ENCODE assay signal across 7 mouse cellular contexts in genomic region chr1:37889206-37889605, GRCm38 (mm10). TPM values are rescaled to one million over a fixed set of nuclear protein-coding genes. Genes with fewer than 3 reads are reported as not detected.
A peak's percentile ranks its signal among the peaks of the same experiment; 100 is the strongest.
DNase-seq lines count a peak whose midpoint lies in the region; ATAC-seq lines count a peak whose summit lies in the region.

No protein-coding gene starts in this region.

- peaks cover 6% of the 10 kb centered on the region; the same call in 1 of the 2 replicates for H3K36me3 ChIP-seq in lung, embryonic 16.5 days (ENCODE audit: control insufficient read depth, insufficient read depth, low read length)
- H3K36me3 ChIP-seq in embryonic facial prominence, embryonic 13.5 days = peaks cover 16% of the 10 kb centered on the region
- peaks cover 16% of the 10 kb centered on the region for H3K36me3 ChIP-seq in limb, embryonic 10.5 days
- H3K36me3 ChIP-seq in stomach, embryonic 14.5 days (ENCODE audit: control insufficient read depth, insufficient read depth, low read length) = peaks cover 3% of the 10 kb centered on the region

- no peaks in the 10 kb centered on the region for H3K9me3 ChIP-seq in lung, embryonic 16.5 days (ENCODE audit: control insufficient read depth, low read length)
- H3K9me3 ChIP-seq in embryonic facial prominence, embryonic 13.5 days = no peaks in the 10 kb centered on the region
- no peaks in the 10 kb centered on the region for H3K9me3 ChIP-seq in limb, embryonic 10.5 days (replicated peaks)
- H3K9me3 ChIP-seq in stomach, embryonic 14.5 days (ENCODE audit: control insufficient read depth, low read depth, low read length) = no peaks in the 10 kb centered on the region

- ATAC-seq in lung, embryonic 16.5 days (ENCODE audit: low read depth) = no peak
- ATAC-seq in embryonic facial prominence, embryonic 13.5 days (ENCODE audit: insufficient number of reproducible peaks, insufficient read depth, low FRiP score, low TSS enrichment, low read depth) = no peak
- no peak for ATAC-seq in stomach, embryonic 14.5 days (ENCODE audit: insufficient number of reproducible peaks, insufficient read depth, low FRiP score, low read depth)

- peaks cover 15% of the 10 kb centered on the region for H3K4me1 ChIP-seq in lung, embryonic 16.5 days (replicated peaks; ENCODE audit: control insufficient read depth, insufficient read depth, low read length)
- peaks cover 20% of the 10 kb centered on the region for H3K4me1 ChIP-seq in embryonic facial prominence, embryonic 13.5 days
- peaks cover 16% of the 10 kb centered on the region for H3K4me1 ChIP-seq in limb, embryonic 10.5 days
- H3K4me1 ChIP-seq in stomach, embryonic 14.5 days (ENCODE audit: control insufficient read depth, insufficient read depth, low read length) = peaks cover 10% of the 10 kb centered on the region; the same call in 1 of the 2 replicates

- WGBS in lung, embryonic 16.5 days = 75% methylated on average over 7 of the region's 7 CpGs
- 75% methylated on average over 7 of the region's 7 CpGs for WGBS in embryonic facial prominence, embryonic 13.5 days
- WGBS in limb, embryonic 10.5 days = 78% methylated on average over 7 of the region's 7 CpGs
- 81% methylated on average over 7 of the region's 7 CpGs for WGBS in stomach, embryonic 14.5 days

- H3K27ac ChIP-seq in lung, embryonic 16.5 days (ENCODE audit: low read length) = no peak overlapping the region
- no peak overlapping the region for H3K27ac ChIP-seq in embryonic facial prominence, embryonic 13.5 days
- H3K27ac ChIP-seq in limb, embryonic 10.5 days = no peak overlapping the region
- no peak overlapping the region for H3K27ac ChIP-seq in stomach, embryonic 14.5 days (ENCODE audit: low read length)

- H3K4me3 ChIP-seq in lung, embryonic 16.5 days (ENCODE audit: low read length) = peak overlapping the region; percentile 61
- peak overlapping the region; percentile 80 for H3K4me3 ChIP-seq in embryonic facial prominence, embryonic 13.5 days
- H3K4me3 ChIP-seq in limb, embryonic 10.5 days = peak overlapping the region; percentile 78
- H3K4me3 ChIP-seq in stomach, embryonic 14.5 days (ENCODE audit: low read depth, low read length) = peak overlapping the region; percentile 71

- H3K4me2 ChIP-seq in lung, embryonic 16.5 days (ENCODE audit: low read depth, low read length) = peak overlapping the region; percentile 79
- H3K4me2 ChIP-seq in embryonic facial prominence, embryonic 13.5 days = peak overlapping the region; percentile 84
- H3K4me2 ChIP-seq in stomach, embryonic 14.5 days (replicated peaks; ENCODE audit: low read depth, low read length) = peak overlapping the region; percentile 60

- H3K27me3 ChIP-seq in lung, embryonic 16.5 days (ENCODE audit: control insufficient read depth, insufficient read depth, low read depth, low read length) = no peaks in the 10 kb centered on the region
- no peaks in the 10 kb centered on the region for H3K27me3 ChIP-seq in embryonic facial prominence, embryonic 13.5 days
- no peaks in the 10 kb centered on the region for H3K27me3 ChIP-seq in limb, embryonic 10.5 days (ENCODE audit: low read depth, poor library complexity, severe bottlenecking)
- H3K27me3 ChIP-seq in stomach, embryonic 14.5 days (ENCODE audit: control insufficient read depth, insufficient read depth, low read length) = no peaks in the 10 kb centered on the region

- H3K9ac ChIP-seq in lung, embryonic 16.5 days (ENCODE audit: low read length) = peak overlapping the region; percentile 68
- H3K9ac ChIP-seq in embryonic facial prominence, embryonic 13.5 days = peak overlapping the region; percentile 81
- no peak overlapping the region for H3K9ac ChIP-seq in stomach, embryonic 14.5 days (replicated peaks; ENCODE audit: low read depth, low read length)

- DNase-seq in lung, postnatal 25 days (ENCODE audit: low spot score) = no peak
- DNase-seq in limb, embryonic 10.5 days (ENCODE audit: low spot score) = no peak
- no peak for DNase-seq in urinary bladder, postnatal 14 days (ENCODE audit: low spot score)
- no peak for DNase-seq in right cerebral cortex, postnatal 4 days

RNA-seq across cellular contexts. Expression of gene Mitd1, which starts 1.0 kb away (rescaled TPM):
- 27.0 and 30.9 TPM in 2 replicates for polyA plus RNA-seq in lung, embryonic 16.5 days (2015; fragmentation: Nextera tagmentation; extraction: Ambion mirVana)
- polyA plus RNA-seq in embryonic facial prominence, embryonic 13.5 days (2015; fragmentation: Nextera tagmentation; extraction: Ambion mirVana) = 26.5 and 27.7 TPM in 2 replicates
- polyA plus RNA-seq in limb, embryonic 10.5 days (2016; fragmentation: Nextera tagmentation; extraction: Ambion mirVana) = 22.4 and 22.7 TPM in 2 replicates
- 28.8 and 33.0 TPM in 2 replicates for polyA plus RNA-seq in stomach, embryonic 14.5 days (2014; fragmentation: Nextera tagmentation; extraction: Ambion mirVana)

RNA-seq across cellular contexts. Expression of gene Mrpl30, which starts 1.1 kb away (rescaled TPM):
- polyA plus RNA-seq in lung, embryonic 16.5 days (2015; fragmentation: Nextera tagmentation; extraction: Ambion mirVana) = 214 and 222 TPM in 2 replicates
- polyA plus RNA-seq in embryonic facial prominence, embryonic 13.5 days (2015; fragmentation: Nextera tagmentation; extraction: Ambion mirVana) = 240 and 260 TPM in 2 replicates
- 263 and 266 TPM in 2 replicates for polyA plus RNA-seq in limb, embryonic 10.5 days (2016; fragmentation: Nextera tagmentation; extraction: Ambion mirVana)
- 249 and 272 TPM in 2 replicates for polyA plus RNA-seq in stomach, embryonic 14.5 days (2014; fragmentation: Nextera tagmentation; extraction: Ambion mirVana)

RNA-seq across cellular contexts. Expression of gene Lipt1, which starts 17.7 kb away (rescaled TPM):
- 8.8 TPM in 2 replicates for polyA plus RNA-seq in lung, embryonic 16.5 days (2015; fragmentation: Nextera tagmentation; extraction: Ambion mirVana)
- polyA plus RNA-seq in embryonic facial prominence, embryonic 13.5 days (2015; fragmentation: Nextera tagmentation; extraction: Ambion mirVana) = 8.3 and 8.6 TPM in 2 replicates
- 6.2 and 8.1 TPM in 2 replicates for polyA plus RNA-seq in limb, embryonic 10.5 days (2016; fragmentation: Nextera tagmentation; extraction: Ambion mirVana)
- 8.5 and 10.2 TPM in 2 replicates for polyA plus RNA-seq in stomach, embryonic 14.5 days (2014; fragmentation: Nextera tagmentation; extraction: Ambion mirVana)

RNA-seq across cellular contexts. Expression of gene Tsga10, which starts 23.0 kb away (rescaled TPM):
- polyA plus RNA-seq in lung, embryonic 16.5 days (2015; fragmentation: Nextera tagmentation; extraction: Ambion mirVana) = 8.2 and 9.5 TPM in 2 replicates
- polyA plus RNA-seq in embryonic facial prominence, embryonic 13.5 days (2015; fragmentation: Nextera tagmentation; extraction: Ambion mirVana) = 6.0 and 6.9 TPM in 2 replicates
- 6.9 and 7.1 TPM in 2 replicates for polyA plus RNA-seq in limb, embryonic 10.5 days (2016; fragmentation: Nextera tagmentation; extraction: Ambion mirVana)
- 6.1 and 6.3 TPM in 2 replicates for polyA plus RNA-seq in stomach, embryonic 14.5 days (2014; fragmentation: Nextera tagmentation; extraction: Ambion mirVana)

RNA-seq across cellular contexts. Expression of gene Lyg2, which starts 27.1 kb away (rescaled TPM):
- not detected in 2 replicates for polyA plus RNA-seq in lung, embryonic 16.5 days (2015; fragmentation: Nextera tagmentation; extraction: Ambion mirVana)
- not detected in 2 replicates for polyA plus RNA-seq in embryonic facial prominence, embryonic 13.5 days (2015; fragmentation: Nextera tagmentation; extraction: Ambion mirVana)
- 0.05 and 0.10 TPM in 2 replicates for polyA plus RNA-seq in limb, embryonic 10.5 days (2016; fragmentation: Nextera tagmentation; extraction: Ambion mirVana)
- polyA plus RNA-seq in stomach, embryonic 14.5 days (2014; fragmentation: Nextera tagmentation; extraction: Ambion mirVana) = not detected in 2 replicates
